ENCODE assay signal across 22 mouse cellular contexts in genomic region chr11:63090210-63090609, GRCm38 (mm10). TPM values are rescaled to one million over a fixed set of nuclear protein-coding genes. Genes with fewer than 3 reads are reported as not detected.
DNase-seq lines count a peak whose midpoint lies in the region; ATAC-seq and TF ChIP-seq lines count a peak whose summit lies in the region.
"Had no signal": no experiment of that assay in that cellular context is flagged by ENCODE, and none has a peak within 500 bp of the region (broad histone marks: within the 10 kb centered on the region; RNA-seq: fewer than 3 reads in every experiment).

No protein-coding gene starts in this region.

- TF ChIP-seq POLR2A in thymus, adult 2 months (IDR thresholded peaks at IDR 0.05; ENCODE audit: control insufficient read depth, extremely low read depth, insufficient read depth, low read length, poor library complexity) = no peak

- H3K9ac ChIP-seq in limb, embryonic 11.5 days (ENCODE audit: low read length) = no peak overlapping the region
- H3K9ac ChIP-seq in intestine, postnatal 0 days (ENCODE audit: low read depth, low read length) = no peak overlapping the region
- H3K9ac ChIP-seq: forebrain, embryonic 12.5 days; heart, embryonic 12.5 days; liver, embryonic 14.5 days; midbrain, embryonic 15.5 days had no signal

- no peak for ATAC-seq in limb, embryonic 11.5 days (ENCODE audit: insufficient number of reproducible peaks, low FRiP score, low TSS enrichment, low read depth)
- no peak for ATAC-seq in intestine, postnatal 0 days
- ATAC-seq: hindbrain, embryonic 16.5 days; midbrain, embryonic 15.5 days had no signal

- no peak overlapping the region for H3K4me3 ChIP-seq in limb, embryonic 11.5 days (ENCODE audit: low read depth, low read length)
- H3K4me3 ChIP-seq in thymus, adult 2 months (ENCODE audit: control insufficient read depth, insufficient read depth, low read length) = no peak overlapping the region
- H3K4me3 ChIP-seq in intestine, postnatal 0 days (ENCODE audit: low read depth, low read length) = no peak overlapping the region
- H3K4me3 ChIP-seq: forebrain, embryonic 12.5 days; heart, embryonic 12.5 days; megakaryocyte, embryonic 14.5 days; midbrain, embryonic 15.5 days had no signal

- H3K27me3 ChIP-seq in limb, embryonic 11.5 days (ENCODE audit: control insufficient read depth, insufficient read depth, low read length) = no peaks in the 10 kb centered on the region
- H3K27me3 ChIP-seq in thymus, adult 2 months (ENCODE audit: control insufficient read depth, insufficient read depth, low read length) = no peaks in the 10 kb centered on the region
- no peaks in the 10 kb centered on the region for H3K27me3 ChIP-seq in intestine, postnatal 0 days (replicated peaks; ENCODE audit: control insufficient read depth, insufficient read depth, low read length)
- H3K27me3 ChIP-seq: forebrain, embryonic 12.5 days; heart, embryonic 12.5 days; midbrain, embryonic 15.5 days had no signal

- peak; percentile 27 for DNase-seq in embryo, embryonic 10.5 days (ENCODE audit: low spot score)
- DNase-seq in embryo, embryonic 10 days (ENCODE audit: low spot score) = no peak
- DNase-seq in kidney, postnatal 4 days = peak; percentile 39 to 54
- DNase-seq in kidney, postnatal 25 days = no peak
- peak; percentile 28 for DNase-seq in limb, embryonic 11.5 days (ENCODE audit: low spot score)
- peak; percentile 42 for DNase-seq in lung, postnatal 14 days
- no peak for DNase-seq in thymus, adult 2 months
- DNase-seq: adrenal gland, postnatal 25 days; cerebellum, adult 18-20 months; cerebellum, postnatal 36 days; gastrocnemius, postnatal 36 days; heart, postnatal 36 days; kidney, adult 11 months; layer of hippocampus, postnatal 36 days; thymus, adult 18-20 months had no signal

- WGBS in limb, embryonic 11.5 days = 36% methylated on average over 4 of the region's 4 CpGs
- WGBS in thymus, adult 2 months = 64% methylated on average over 4 of the region's 4 CpGs
- 30% methylated on average over 4 of the region's 4 CpGs for WGBS in intestine, postnatal 0 days

- no peaks in the 10 kb centered on the region for H3K36me3 ChIP-seq in limb, embryonic 11.5 days (ENCODE audit: control insufficient read depth, insufficient read depth, low read length)
- H3K36me3 ChIP-seq in thymus, adult 2 months (ENCODE audit: control insufficient read depth, insufficient read depth, low read length) = no peaks in the 10 kb centered on the region
- H3K36me3 ChIP-seq in intestine, postnatal 0 days (ENCODE audit: control insufficient read depth, insufficient read depth) = no peaks in the 10 kb centered on the region
- H3K36me3 ChIP-seq: forebrain, embryonic 12.5 days; heart, embryonic 12.5 days; midbrain, embryonic 15.5 days had no signal

- no peaks in the 10 kb centered on the region for H3K4me1 ChIP-seq in limb, embryonic 11.5 days (ENCODE audit: control insufficient read depth, insufficient read depth, low read length)
- H3K4me1 ChIP-seq in thymus, adult 2 months (replicated peaks; ENCODE audit: control insufficient read depth, insufficient read depth, low read length) = no peaks in the 10 kb centered on the region
- no peaks in the 10 kb centered on the region for H3K4me1 ChIP-seq in intestine, postnatal 0 days (replicated peaks; ENCODE audit: control insufficient read depth, insufficient read depth, low read length)
- H3K4me1 ChIP-seq: forebrain, embryonic 12.5 days; megakaryocyte, embryonic 14.5 days; midbrain, embryonic 15.5 days had no signal

- no peak overlapping the region for H3K4me2 ChIP-seq in limb, embryonic 11.5 days (ENCODE audit: low read depth, severe bottlenecking)
- H3K4me2 ChIP-seq in intestine, postnatal 0 days (replicated peaks; ENCODE audit: low read depth) = no peak overlapping the region
- H3K4me2 ChIP-seq: forebrain, embryonic 12.5 days; heart, embryonic 12.5 days; midbrain, embryonic 15.5 days had no signal

- H3K9me3 ChIP-seq in limb, embryonic 11.5 days (ENCODE audit: control insufficient read depth, low read length) = no peaks in the 10 kb centered on the region
- H3K9me3 ChIP-seq in intestine, postnatal 0 days (ENCODE audit: control insufficient read depth) = no peaks in the 10 kb centered on the region
- H3K9me3 ChIP-seq: forebrain, embryonic 12.5 days; heart, embryonic 12.5 days; midbrain, embryonic 15.5 days had no signal

- no peak for TF ChIP-seq CTCF in thymus, adult 2 months (IDR thresholded peaks at IDR 0.05; ENCODE audit: borderline replicate concordance, control insufficient read depth, extremely low read depth, insufficient read depth, low read length, poor library complexity)
- TF ChIP-seq CTCF in intestine, postnatal 0 days (IDR thresholded peaks at IDR 0.05; ENCODE audit: low read depth) = no peak

- no peak overlapping the region for H3K27ac ChIP-seq in limb, embryonic 11.5 days (replicated peaks; ENCODE audit: low read depth, low read length)
- no peak overlapping the region for H3K27ac ChIP-seq in thymus, adult 2 months (ENCODE audit: control insufficient read depth, insufficient read depth, low read length)
- H3K27ac ChIP-seq in intestine, postnatal 0 days (ENCODE audit: low read depth, low read length) = no peak overlapping the region
- H3K27ac ChIP-seq: forebrain, embryonic 12.5 days; liver, embryonic 14.5 days; midbrain, embryonic 15.5 days had no signal

RNA-seq across cellular contexts. Expression of gene Tekt3, which starts 28.8 kb away (rescaled TPM):
- not detected in 2 replicates for polyA plus RNA-seq in limb, embryonic 11.5 days (2014; fragmentation: Nextera tagmentation; extraction: Ambion mirVana)
- 0.05 TPM in 1 of 2 replicates, not detected in the other for polyA plus RNA-seq in thymus, adult 2 months (2012; rRNA removed)
- not detected in 2 replicates for polyA plus RNA-seq in intestine, postnatal 0 days (2015; fragmentation: Nextera tagmentation; extraction: Ambion mirVana)
- polyA plus RNA-seq: forebrain, embryonic 12.5 days; heart, embryonic 12.5 days; hindbrain, embryonic 16.5 days; liver, embryonic 14.5 days; midbrain, embryonic 15.5 days had no signal

RNA-seq across cellular contexts. Expression of gene Pmp22, which starts 38.6 kb away (rescaled TPM):
- 43.7 and 51.0 TPM in 2 replicates for polyA plus RNA-seq in limb, embryonic 11.5 days (2014; fragmentation: Nextera tagmentation; extraction: Ambion mirVana)
- polyA plus RNA-seq in thymus, adult 2 months (2012; rRNA removed) = 24.2 and 27.3 TPM in 2 replicates
- 49.1 and 54.0 TPM in 2 replicates for polyA plus RNA-seq in intestine, postnatal 0 days (2015; fragmentation: Nextera tagmentation; extraction: Ambion mirVana)

Comparison
In these comparisons a context has a peak if more than half of its experiments do, and no peak if none do; other contexts are left out.
1. DNase-seq: peak in embryo, embryonic 10.5 days (single experiment), kidney, postnatal 4 days (2 of 2), limb, embryonic 11.5 days (single experiment) and lung, postnatal 14 days (single experiment); none in embryo, embryonic 10 days (single experiment), kidney, postnatal 25 days (0 of 2) and thymus, adult 2 months (single experiment).